Mouse (Mus musculus): Measurements from ENCODE around the gene Wdr17. TPM values are rescaled to one million over a fixed set of nuclear protein-coding genes. Genes with fewer than 3 reads are reported as not detected.

Gene Wdr17
- polyA plus RNA-seq, 1 experiment from 2014 or later, result 19.2 TPM

- no peak overlapping the region for H3K27ac ChIP-seq (ENCODE audit: low read length)
- no peak overlapping the region for H3K9ac ChIP-seq (replicated peaks; ENCODE audit: low read depth, low read length)
- H3K27me3 ChIP-seq (replicated peaks; ENCODE audit: control insufficient read depth, insufficient read depth, low read length), result no peaks in the 10 kb centered on the region
- no peaks in the 10 kb centered on the region for H3K4me1 ChIP-seq (replicated peaks; ENCODE audit: control insufficient read depth, insufficient read depth, low read length)
- WGBS, result 86% methylated on average over 4 of the region's 4 CpGs
- H3K4me2 ChIP-seq (ENCODE audit: low read length), result no peak overlapping the region
- no peaks in the 10 kb centered on the region for H3K9me3 ChIP-seq (ENCODE audit: control insufficient read depth, low read length)
- no peaks in the 10 kb centered on the region for H3K36me3 ChIP-seq (ENCODE audit: control insufficient read depth, insufficient read depth)
- no peak for ATAC-seq
- no peak overlapping the region for H3K4me3 ChIP-seq (replicated peaks; ENCODE audit: low read length)
Measured at GRCm38 (mm10) chr8:54886560-54886959, 424 bp downstream of the Wdr17 start.

- WGBS, result 56% methylated on average over 4 of the region's 4 CpGs
- Histone ChIP-seq H3K4me1 (replicated peaks; ENCODE audit: control insufficient read depth, insufficient read depth, low read length) (no peaks in the 10 kb centered on the region), H3K9ac (replicated peaks; ENCODE audit: low read depth, low read length) (no peak overlapping the region), H3K36me3 (ENCODE audit: control insufficient read depth, insufficient read depth) (no peaks in the 10 kb centered on the region), H3K27me3 (replicated peaks; ENCODE audit: control insufficient read depth, insufficient read depth, low read length) (no peaks in the 10 kb centered on the region), H3K4me2 (ENCODE audit: low read length) (no peak overlapping the region), H3K27ac (ENCODE audit: low read length) (peak overlapping the region; percentile 45), H3K9me3 (ENCODE audit: control insufficient read depth, low read length) (no peaks in the 10 kb centered on the region), H3K4me3 (replicated peaks; ENCODE audit: low read length) (no peak overlapping the region)
- ATAC-seq, result peak; percentile 81
Measured at GRCm38 (mm10) chr8:54876458-54876857, 10.5 kb downstream of the Wdr17 start.

GRCm38 (mm10) chr8:54864761-54865064 is 22.3 kb downstream of the Wdr17 start:
- 33% methylated on average over 1 of the region's 1 CpGs for WGBS
- Histone ChIP-seq H3K4me3 (replicated peaks; ENCODE audit: low read length) (no peak overlapping the region), H3K36me3 (ENCODE audit: control insufficient read depth, insufficient read depth) (no peaks in the 10 kb centered on the region), H3K9me3 (ENCODE audit: control insufficient read depth, low read length) (no peaks in the 10 kb centered on the region), H3K27ac (ENCODE audit: low read length) (peak overlapping the region; percentile 62), H3K9ac (replicated peaks; ENCODE audit: low read depth, low read length) (no peak overlapping the region), H3K27me3 (replicated peaks; ENCODE audit: control insufficient read depth, insufficient read depth, low read length) (no peaks in the 10 kb centered on the region), H3K4me1 (replicated peaks; ENCODE audit: control insufficient read depth, insufficient read depth, low read length) (peaks cover 8% of the 10 kb centered on the region), H3K4me2 (ENCODE audit: low read length) (no peak overlapping the region)
- peak; percentile 75 for ATAC-seq

GRCm38 (mm10) chr8:54864038-54864760 is 22.8 kb downstream of the Wdr17 start:
- no peaks in the 10 kb centered on the region for H3K27me3 ChIP-seq (replicated peaks; ENCODE audit: control insufficient read depth, insufficient read depth, low read length)
- H3K27ac ChIP-seq (ENCODE audit: low read length), result peak overlapping the region; percentile 62
- no peaks in the 10 kb centered on the region for H3K36me3 ChIP-seq (ENCODE audit: control insufficient read depth, insufficient read depth)
- H3K4me2 ChIP-seq (ENCODE audit: low read length), result peak overlapping the region; percentile 15; the same call in 1 of the 2 replicates
- peaks cover 8% of the 10 kb centered on the region for H3K4me1 ChIP-seq (replicated peaks; ENCODE audit: control insufficient read depth, insufficient read depth, low read length)
- no peak overlapping the region for H3K4me3 ChIP-seq (replicated peaks; ENCODE audit: low read length)
- H3K9me3 ChIP-seq (ENCODE audit: control insufficient read depth, low read length), result no peaks in the 10 kb centered on the region
- H3K9ac ChIP-seq (replicated peaks; ENCODE audit: low read depth, low read length), result no peak overlapping the region
- ATAC-seq, result peak; percentile 91
- WGBS, result 54% methylated on average over 4 of the region's 4 CpGs

- Histone ChIP-seq H3K4me2 (ENCODE audit: low read length) (no peak overlapping the region), H3K4me1 (replicated peaks; ENCODE audit: control insufficient read depth, insufficient read depth, low read length) (peaks cover 7% of the 10 kb centered on the region), H3K27me3 (replicated peaks; ENCODE audit: control insufficient read depth, insufficient read depth, low read length) (no peaks in the 10 kb centered on the region), H3K9ac (replicated peaks; ENCODE audit: low read depth, low read length) (no peak overlapping the region), H3K9me3 (ENCODE audit: control insufficient read depth, low read length) (no peaks in the 10 kb centered on the region), H3K27ac (ENCODE audit: low read length) (peak overlapping the region; percentile 77), H3K4me3 (replicated peaks; ENCODE audit: low read length) (no peak overlapping the region), H3K36me3 (ENCODE audit: control insufficient read depth, insufficient read depth) (no peaks in the 10 kb centered on the region)
- 33% methylated on average over 5 of the region's 5 CpGs for WGBS
- peak; percentile 88 for ATAC-seq
Measured at GRCm38 (mm10) chr8:54836029-54836959, 50.7 kb downstream of the Wdr17 start.

- peak; percentile 66; the same call in 1 of the 2 replicates for ATAC-seq
- Histone ChIP-seq H3K9me3 (ENCODE audit: control insufficient read depth, low read length) (no peaks in the 10 kb centered on the region), H3K36me3 (ENCODE audit: control insufficient read depth, insufficient read depth) (no peaks in the 10 kb centered on the region), H3K27ac (ENCODE audit: low read length) (peak overlapping the region; percentile 64), H3K4me1 (replicated peaks; ENCODE audit: control insufficient read depth, insufficient read depth, low read length) (peaks cover 6% of the 10 kb centered on the region; the same call in 1 of the 2 replicates), H3K9ac (replicated peaks; ENCODE audit: low read depth, low read length) (no peak overlapping the region), H3K4me3 (replicated peaks; ENCODE audit: low read length) (no peak overlapping the region), H3K27me3 (replicated peaks; ENCODE audit: control insufficient read depth, insufficient read depth, low read length) (no peaks in the 10 kb centered on the region), H3K4me2 (ENCODE audit: low read length) (no peak overlapping the region)
- WGBS, result 48% methylated on average over 4 of the region's 4 CpGs
Measured at GRCm38 (mm10) chr8:54829794-54830426, 57.1 kb downstream of the Wdr17 start.

- Histone ChIP-seq H3K9ac (replicated peaks; ENCODE audit: low read depth, low read length) (no peak overlapping the region), H3K4me3 (replicated peaks; ENCODE audit: low read length) (no peak overlapping the region), H3K9me3 (ENCODE audit: control insufficient read depth, low read length) (no peaks in the 10 kb centered on the region), H3K36me3 (ENCODE audit: control insufficient read depth, insufficient read depth) (no peaks in the 10 kb centered on the region), H3K27me3 (replicated peaks; ENCODE audit: control insufficient read depth, insufficient read depth, low read length) (no peaks in the 10 kb centered on the region), H3K4me1 (replicated peaks; ENCODE audit: control insufficient read depth, insufficient read depth, low read length) (peaks cover 6% of the 10 kb centered on the region; the same call in 1 of the 2 replicates), H3K4me2 (ENCODE audit: low read length) (no peak overlapping the region), H3K27ac (ENCODE audit: low read length) (no peak overlapping the region)
- no peak for ATAC-seq
- WGBS, result 95% methylated on average over 2 of the region's 2 CpGs
Measured at GRCm38 (mm10) chr8:54827974-54828373, 59.0 kb downstream of the Wdr17 start.

GRCm38 (mm10) chr8:54822956-54823355 is 64.0 kb downstream of the Wdr17 start:
- no peak overlapping the region for H3K4me3 ChIP-seq (replicated peaks; ENCODE audit: low read length)
- no peaks in the 10 kb centered on the region for H3K36me3 ChIP-seq (ENCODE audit: control insufficient read depth, insufficient read depth)
- no peak overlapping the region for H3K4me2 ChIP-seq (ENCODE audit: low read length)
- no peaks in the 10 kb centered on the region for H3K9me3 ChIP-seq (ENCODE audit: control insufficient read depth, low read length)
- no peak for ATAC-seq
- H3K27ac ChIP-seq (ENCODE audit: low read length), result no peak overlapping the region
- no peaks in the 10 kb centered on the region for H3K4me1 ChIP-seq (replicated peaks; ENCODE audit: control insufficient read depth, insufficient read depth, low read length)
- H3K27me3 ChIP-seq (replicated peaks; ENCODE audit: control insufficient read depth, insufficient read depth, low read length), result no peaks in the 10 kb centered on the region
- WGBS, result 93% methylated on average over 5 of the region's 5 CpGs
- no peak overlapping the region for H3K9ac ChIP-seq (replicated peaks; ENCODE audit: low read depth, low read length)

- no peaks in the 10 kb centered on the region for H3K9me3 ChIP-seq (ENCODE audit: control insufficient read depth, low read length)
- no peak overlapping the region for H3K27ac ChIP-seq (ENCODE audit: low read length)
- no peak overlapping the region for H3K4me3 ChIP-seq (replicated peaks; ENCODE audit: low read length)
- ATAC-seq, result no peak
- H3K9ac ChIP-seq (replicated peaks; ENCODE audit: low read depth, low read length), result no peak overlapping the region
- no peaks in the 10 kb centered on the region for H3K4me1 ChIP-seq (replicated peaks; ENCODE audit: control insufficient read depth, insufficient read depth, low read length)
- H3K27me3 ChIP-seq (replicated peaks; ENCODE audit: control insufficient read depth, insufficient read depth, low read length), result no peaks in the 10 kb centered on the region
- no peak overlapping the region for H3K4me2 ChIP-seq (ENCODE audit: low read length)
- no peaks in the 10 kb centered on the region for H3K36me3 ChIP-seq (ENCODE audit: control insufficient read depth, insufficient read depth)
Measured at GRCm38 (mm10) chr8:54818651-54819050, 68.3 kb downstream of the Wdr17 start.

Data from forebrain, embryonic 16.5 days (tissue).